Mouse (Mus musculus) thymus, adult 2 months (tissue): ENCODE measurements around the gene Dock11.

Experiments
- CTCF ChIP-seq: fragments of 200-500 bp; IDR thresholded peaks from 2 replicates; pipeline ENCODE4 v1.5.1; 2012; ENCODE audit warnings: mild to moderate bottlenecking, control low read depth, low read length, moderate library complexity, borderline replicate concordance; ENCODE audit not compliant: control insufficient read depth, poor library complexity, insufficient read depth; ENCODE audit errors: extremely low read depth
- POLR2A ChIP-seq: fragments of 200-500 bp; IDR thresholded peaks from 2 replicates; pipeline ENCODE4 v1.6.1; 2012; ENCODE audit warnings: mild to moderate bottlenecking, low read length, control low read depth, moderate library complexity; ENCODE audit not compliant: control insufficient read depth, poor library complexity, insufficient read depth; ENCODE audit errors: extremely low read depth

DNA sequence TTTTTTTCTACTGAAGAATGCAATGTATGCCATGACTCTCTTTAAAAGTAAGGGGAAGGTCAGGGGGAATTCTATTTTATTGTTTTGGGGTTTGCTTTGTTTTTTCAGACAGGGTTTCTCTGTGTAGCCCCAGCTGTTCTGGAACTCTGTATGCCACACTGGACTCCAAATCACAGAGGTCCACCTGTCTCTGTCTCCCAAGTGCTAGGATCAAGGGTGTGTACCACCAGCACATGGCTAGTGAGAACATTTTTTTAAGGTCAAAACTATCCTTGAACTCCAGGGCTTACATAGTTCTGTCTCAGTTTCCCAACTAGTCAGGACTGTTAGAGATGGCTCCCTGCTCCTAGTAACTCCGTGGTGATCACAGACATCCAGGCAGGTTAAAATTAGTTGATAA is 43.3 kb downstream of the Dock11 start:
- TF ChIP-seq POLR2A (no peak), CTCF (no peak)
